Mouse (Mus musculus) erythroblast, embryonic 14.5 days (primary cell): ENCODE measurements around the gene Olfr1351.
"Not testable (repeated sequence)": the region's sequence is repeated elsewhere in the genome, so short reads cannot be mapped to it uniquely, and the experiment has no call there.

Source experiments
- GATA1 ChIP-seq: IDR thresholded peaks from 2 replicates; pipeline ENCODE4 v1.6.1; 2012; ENCODE audit warnings: low read length, inconsistent platforms, mixed read lengths
- TAL1 ChIP-seq: IDR thresholded peaks from 3 replicates; pipeline ENCODE4 v1.6.1; 2012; ENCODE audit warnings: low read length, inconsistent platforms, mixed read lengths

- TF ChIP-seq TAL1, GATA1: not testable (repeated sequence)
These were observed 30.2 kb downstream of the Olfr1351 start for GRCm38 (mm10) chr10:79042457-79042856.
